Mouse (Mus musculus): ENCODE data around the gene Gm13199. TPM values are rescaled to one million over a fixed set of nuclear protein-coding genes. Genes with fewer than 3 reads are reported as not detected.

The Gm13199 gene
- polyA plus RNA-seq, 1 experiment from 2014 or later, result 2.0 TPM

DNA sequence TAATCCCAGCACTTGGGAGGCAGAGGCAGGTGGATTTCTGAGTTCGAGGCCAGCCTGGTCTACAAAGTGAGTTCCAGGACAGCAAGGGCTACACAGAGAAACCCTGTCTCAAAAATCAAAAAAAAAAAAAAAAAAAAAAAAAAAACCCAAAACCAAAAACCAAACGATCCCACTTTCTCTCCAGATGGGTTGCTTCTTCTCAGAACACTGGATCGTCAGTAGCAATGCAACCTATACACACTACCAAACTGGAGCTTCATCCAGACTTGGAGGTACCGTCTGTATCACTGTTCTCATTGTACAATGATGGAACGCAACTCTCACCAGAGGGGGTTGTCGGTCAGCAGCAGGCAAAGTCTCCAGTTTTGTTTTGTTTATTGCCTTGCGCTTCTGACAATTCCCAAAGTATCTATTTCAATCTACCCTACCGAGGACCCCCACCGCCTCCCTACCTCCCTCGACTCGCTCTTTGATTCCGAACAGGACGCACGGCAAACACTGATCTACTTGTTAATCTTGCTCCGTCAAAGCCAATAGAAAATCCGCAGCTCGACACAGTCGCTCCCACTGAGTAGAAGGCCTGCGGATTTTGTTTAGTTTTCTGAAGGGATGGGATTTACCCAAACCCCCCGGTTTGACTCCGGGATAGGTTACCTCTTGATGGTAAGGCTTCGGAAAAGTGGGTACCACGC is 18.4 kb downstream of the Gm13199 start:
- H3K36me3 ChIP-seq (ENCODE audit: control insufficient read depth, insufficient read depth, low read length), result peaks cover 27% of the 10 kb centered on the region
- 4% methylated on average over 23 of the region's 23 CpGs for WGBS
- ATAC-seq (replicated peaks; ENCODE audit: low FRiP score), result peak; percentile 54

GRCm38 (mm10) chr2:5840815-5841214 is 21.9 kb downstream of the Gm13199 start:
- H3K9me3 ChIP-seq (ENCODE audit: control insufficient read depth, low read length), result no peaks in the 10 kb centered on the region
- DNase-seq (ENCODE audit: low spot score), result no peak
- no peak for ATAC-seq (replicated peaks; ENCODE audit: low FRiP score)
- no peak overlapping the region for H3K4me3 ChIP-seq (ENCODE audit: low read depth, low read length)
- H3K9ac ChIP-seq (ENCODE audit: low read depth, low read length), result no peak overlapping the region
- H3K27me3 ChIP-seq (replicated peaks; ENCODE audit: control insufficient read depth, insufficient read depth, low read length), result no peaks in the 10 kb centered on the region
- no peak overlapping the region for H3K4me2 ChIP-seq
- no peak overlapping the region for H3K27ac ChIP-seq (ENCODE audit: low read depth, low read length)
- no peaks in the 10 kb centered on the region for H3K4me1 ChIP-seq (replicated peaks; ENCODE audit: control insufficient read depth, insufficient read depth, low read length)
- 96% methylated on average over 11 of the region's 11 CpGs for WGBS
- peaks cover 38% of the 10 kb centered on the region for H3K36me3 ChIP-seq (ENCODE audit: control insufficient read depth, insufficient read depth, low read length)

More for the DNA sequence above, 18.4 kb downstream of the Gm13199 start:
- peak overlapping the region; percentile 70 for H3K27ac ChIP-seq (ENCODE audit: low read depth, low read length)
- peaks cover 8% of the 10 kb centered on the region for H3K4me1 ChIP-seq (replicated peaks; ENCODE audit: control insufficient read depth, insufficient read depth, low read length)
- peak overlapping the region; percentile 72 for H3K4me3 ChIP-seq (ENCODE audit: low read depth, low read length)
- H3K9ac ChIP-seq (ENCODE audit: low read depth, low read length), result peak overlapping the region; percentile 78
- H3K4me2 ChIP-seq, result peak overlapping the region; percentile 71
- DNase-seq (ENCODE audit: low spot score), result no peak
- H3K9me3 ChIP-seq (ENCODE audit: control insufficient read depth, low read length), result no peaks in the 10 kb centered on the region
- no peaks in the 10 kb centered on the region for H3K27me3 ChIP-seq (replicated peaks; ENCODE audit: control insufficient read depth, insufficient read depth, low read length)

- Histone ChIP-seq H3K27ac (ENCODE audit: low read depth, low read length) (no peak overlapping the region), H3K4me1 (replicated peaks; ENCODE audit: control insufficient read depth, insufficient read depth, low read length) (no peaks in the 10 kb centered on the region), H3K9ac (ENCODE audit: low read depth, low read length) (no peak overlapping the region), H3K4me2 (no peak overlapping the region), H3K36me3 (ENCODE audit: control insufficient read depth, insufficient read depth, low read length) (peaks cover 18% of the 10 kb centered on the region), H3K4me3 (ENCODE audit: low read depth, low read length) (no peak overlapping the region), H3K27me3 (replicated peaks; ENCODE audit: control insufficient read depth, insufficient read depth, low read length) (no peaks in the 10 kb centered on the region), H3K9me3 (ENCODE audit: control insufficient read depth, low read length) (no peaks in the 10 kb centered on the region)
- WGBS, result 87% methylated on average over 5 of the region's 5 CpGs
- ATAC-seq (replicated peaks; ENCODE audit: low FRiP score), result no peak
- DNase-seq (ENCODE audit: low spot score), result no peak
These were observed 37.3 kb downstream of the Gm13199 start for GRCm38 (mm10) chr2:5825265-5825913.

GRCm38 (mm10) chr2:5824685-5825084 is 38.0 kb downstream of the Gm13199 start:
- no peak for ATAC-seq (replicated peaks; ENCODE audit: low FRiP score)
- no peak overlapping the region for H3K4me2 ChIP-seq
- H3K4me1 ChIP-seq (replicated peaks; ENCODE audit: control insufficient read depth, insufficient read depth, low read length), result no peaks in the 10 kb centered on the region
- H3K9me3 ChIP-seq (ENCODE audit: control insufficient read depth, low read length), result no peaks in the 10 kb centered on the region
- H3K4me3 ChIP-seq (ENCODE audit: low read depth, low read length), result no peak overlapping the region
- H3K27ac ChIP-seq (ENCODE audit: low read depth, low read length), result no peak overlapping the region; the same call in 1 of the 2 replicates
- 60% methylated on average over 5 of the region's 5 CpGs for WGBS
- H3K36me3 ChIP-seq (ENCODE audit: control insufficient read depth, insufficient read depth, low read length), result peaks cover 21% of the 10 kb centered on the region
- no peak for DNase-seq (ENCODE audit: low spot score)
- no peaks in the 10 kb centered on the region for H3K27me3 ChIP-seq (replicated peaks; ENCODE audit: control insufficient read depth, insufficient read depth, low read length)
- no peak overlapping the region for H3K9ac ChIP-seq (ENCODE audit: low read depth, low read length)

DNA sequence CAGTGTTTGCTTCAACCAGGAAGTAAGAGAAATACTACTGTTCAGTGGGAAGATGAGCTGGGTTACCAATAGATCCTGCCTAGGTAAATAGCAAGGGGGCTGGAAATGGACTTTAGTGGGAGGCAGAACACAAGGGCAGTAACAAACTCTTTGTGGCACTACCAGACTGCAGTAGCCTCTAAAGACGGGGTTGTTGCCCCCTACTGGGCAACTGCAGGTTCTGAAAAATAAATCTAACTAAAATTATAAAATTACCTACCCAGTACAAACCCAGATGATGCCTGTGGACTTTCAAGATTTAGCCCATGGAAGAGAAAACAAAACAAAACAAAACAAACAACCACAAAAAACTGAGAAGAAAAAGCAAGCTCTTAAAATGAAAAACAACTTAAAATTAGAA is 38.5 kb downstream of the Gm13199 start:
- peaks cover 24% of the 10 kb centered on the region for H3K36me3 ChIP-seq (ENCODE audit: control insufficient read depth, insufficient read depth, low read length)
- DNase-seq (ENCODE audit: low spot score), result no peak
- ATAC-seq (replicated peaks; ENCODE audit: low FRiP score), result no peak
- no peak overlapping the region for H3K4me2 ChIP-seq
- no peaks in the 10 kb centered on the region for H3K4me1 ChIP-seq (replicated peaks; ENCODE audit: control insufficient read depth, insufficient read depth, low read length)
- no peak overlapping the region for H3K4me3 ChIP-seq (ENCODE audit: low read depth, low read length)
- 19% methylated on average over 1 of the region's 1 CpGs for WGBS
- H3K9ac ChIP-seq (ENCODE audit: low read depth, low read length), result no peak overlapping the region
- no peak overlapping the region for H3K27ac ChIP-seq (ENCODE audit: low read depth, low read length)
- H3K27me3 ChIP-seq (replicated peaks; ENCODE audit: control insufficient read depth, insufficient read depth, low read length), result no peaks in the 10 kb centered on the region
- no peaks in the 10 kb centered on the region for H3K9me3 ChIP-seq (ENCODE audit: control insufficient read depth, low read length)

GRCm38 (mm10) chr2:5822449-5822848 is 40.3 kb downstream of the Gm13199 start:
- no peak for ATAC-seq (replicated peaks; ENCODE audit: low FRiP score)
- no peaks in the 10 kb centered on the region for H3K4me1 ChIP-seq (replicated peaks; ENCODE audit: control insufficient read depth, insufficient read depth, low read length)
- no peaks in the 10 kb centered on the region for H3K27me3 ChIP-seq (replicated peaks; ENCODE audit: control insufficient read depth, insufficient read depth, low read length)
- H3K9ac ChIP-seq (ENCODE audit: low read depth, low read length), result no peak overlapping the region
- 96% methylated on average over 6 of the region's 6 CpGs for WGBS
- no peak overlapping the region for H3K4me2 ChIP-seq
- DNase-seq (ENCODE audit: low spot score), result no peak
- H3K27ac ChIP-seq (ENCODE audit: low read depth, low read length), result no peak overlapping the region
- no peak overlapping the region for H3K4me3 ChIP-seq (ENCODE audit: low read depth, low read length)
- no peaks in the 10 kb centered on the region for H3K9me3 ChIP-seq (ENCODE audit: control insufficient read depth, low read length)
- H3K36me3 ChIP-seq (ENCODE audit: control insufficient read depth, insufficient read depth, low read length), result peaks cover 31% of the 10 kb centered on the region

DNA sequence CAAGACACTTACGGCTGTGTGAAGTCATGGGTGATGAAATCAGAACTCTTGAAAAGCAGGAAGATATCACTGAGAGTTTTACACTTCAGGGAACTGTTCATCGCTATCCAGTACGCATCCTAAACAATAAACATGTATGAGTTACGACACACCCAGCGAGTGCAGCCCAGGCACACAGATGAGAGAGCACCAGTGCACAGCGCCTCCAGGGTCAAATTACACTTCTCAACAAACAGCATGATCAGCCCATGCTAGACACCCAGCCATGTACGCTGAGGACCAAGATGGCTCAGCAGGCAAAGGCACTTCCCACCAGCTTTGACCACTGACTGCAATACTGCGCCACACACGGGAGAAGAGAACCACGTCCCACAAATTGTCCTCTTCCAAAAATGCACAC is 41.5 kb downstream of the Gm13199 start:
- Histone ChIP-seq H3K4me1 (replicated peaks; ENCODE audit: control insufficient read depth, insufficient read depth, low read length) (no peaks in the 10 kb centered on the region), H3K27ac (ENCODE audit: low read depth, low read length) (no peak overlapping the region), H3K27me3 (replicated peaks; ENCODE audit: control insufficient read depth, insufficient read depth, low read length) (no peaks in the 10 kb centered on the region), H3K9ac (ENCODE audit: low read depth, low read length) (no peak overlapping the region), H3K4me3 (ENCODE audit: low read depth, low read length) (no peak overlapping the region), H3K9me3 (ENCODE audit: control insufficient read depth, low read length) (no peaks in the 10 kb centered on the region), H3K4me2 (no peak overlapping the region), H3K36me3 (ENCODE audit: control insufficient read depth, insufficient read depth, low read length) (peaks cover 30% of the 10 kb centered on the region)
- no peak for DNase-seq (ENCODE audit: low spot score)
- 91% methylated on average over 10 of the region's 10 CpGs for WGBS
- no peak for ATAC-seq (replicated peaks; ENCODE audit: low FRiP score)
